Mouse (Mus musculus): ENCODE data around the gene Abca4.

GRCm38 (mm10) chr3:122209511-122209910, 165.3 kb downstream of the Abca4 start:
- TF ChIP-seq POLR2A (IDR thresholded peaks at IDR 0.05; ENCODE audit: borderline replicate concordance, extremely low read depth, low read depth, low read length), result no peak
- no peak for TF ChIP-seq CTCF (IDR thresholded peaks at IDR 0.05; ENCODE audit: insufficient read depth, low read length)
